Mouse (Mus musculus) spleen, adult 10 weeks (tissue): ENCODE results near the gene Traf7. TPM values are rescaled to one million over a fixed set of nuclear protein-coding genes. Genes with fewer than 3 reads are reported as not detected.

Experiments used
- polyA plus RNA-seq: library from polyadenylated mRNA; stranded (reverse); fragments of 350-450 nt; fragmentation: Illumina TruSeq; extraction: RNeasy Lipid Tissue Mini Kit (QIAGEN cat#74804); gene quantifications from one replicate; pipeline ENCODE4 v1.2.3, GENCODE M21; 2015; ENCODE audit warnings: low replicate concordance; ENCODE audit not compliant: insufficient read depth

The Traf7 gene
- polyA plus RNA-seq = 125 TPM

DNA sequence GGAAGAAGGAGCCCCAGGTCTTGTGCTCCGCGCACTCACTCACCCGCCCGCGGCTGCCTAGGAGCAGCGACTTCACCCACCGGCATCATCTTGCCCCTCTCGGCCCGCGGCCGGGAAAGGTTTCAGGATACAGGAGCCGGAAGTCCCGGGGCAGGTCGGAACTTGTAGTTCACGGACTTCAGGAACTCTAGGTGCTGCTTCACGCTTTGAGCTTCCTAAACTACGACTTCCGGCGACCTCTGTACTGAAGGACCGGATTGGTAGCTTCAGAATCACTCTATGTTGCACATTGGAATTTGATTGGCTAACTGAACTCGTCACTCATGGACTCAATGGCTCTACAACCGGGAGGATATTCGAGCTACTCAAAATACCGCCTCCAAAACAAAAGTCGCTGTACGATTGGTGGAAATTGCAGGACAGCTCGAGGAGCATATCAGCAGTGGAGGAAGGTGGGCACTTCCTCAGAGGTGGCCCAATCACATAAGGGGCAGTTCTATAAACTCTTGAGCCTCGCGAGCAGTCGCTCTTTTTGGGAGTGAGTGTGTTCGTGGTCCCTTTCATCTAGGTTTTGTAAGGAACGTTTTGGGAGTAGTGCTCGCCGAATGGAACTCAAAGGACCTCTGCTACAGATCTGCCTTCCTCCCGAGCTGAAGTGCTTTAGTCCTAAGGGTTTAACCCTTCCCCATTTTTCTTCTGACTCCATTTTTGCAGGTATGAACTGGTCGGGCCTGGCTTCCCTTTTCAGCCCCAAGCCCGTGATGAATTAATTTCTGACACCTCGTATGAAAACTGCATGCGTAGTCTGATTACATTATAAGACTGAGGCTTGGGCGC lies at the start of gene Traf7:
Gene Traf7, minus strand, starts transcription at position 216 of the 837 bp plus-strand sequence.

GRCm38 (mm10) chr17:24549618-24550415 lies 22.1 kb upstream of the Traf7 start, which contains the start of gene Pkd1:
Pkd1 (plus strand) TSS chr17:24549834.

DNA sequence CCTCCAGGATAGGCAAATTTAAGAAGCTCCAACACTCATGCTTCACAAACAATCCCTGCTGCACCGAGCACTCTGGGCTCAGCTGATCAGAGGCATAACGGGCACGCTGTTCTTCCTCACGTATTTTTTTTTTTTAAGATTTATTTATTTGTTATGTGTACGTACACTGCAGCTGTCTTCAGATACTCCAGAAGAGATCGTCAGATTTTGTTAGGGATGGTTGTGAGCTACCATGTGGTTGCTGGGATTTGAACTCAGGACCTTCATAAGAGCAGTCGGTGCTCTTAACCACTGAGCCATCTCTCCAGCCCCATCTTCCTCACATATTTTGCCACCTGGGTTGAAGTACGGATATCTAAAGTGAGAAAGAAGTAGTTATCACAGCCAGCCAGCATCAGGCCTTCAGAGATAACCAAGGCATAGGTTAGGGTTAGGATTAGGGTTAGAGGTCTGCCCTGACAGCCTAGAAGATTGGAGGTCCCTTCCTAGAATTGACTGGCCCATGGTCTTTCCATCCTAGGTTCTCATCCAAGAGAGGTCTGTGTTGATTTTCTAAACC lies 6.5 kb upstream of the Traf7 start, which contains the start of gene Rab26:
Gene Rab26, minus strand, starts transcription at position 51 of the 559 bp plus-strand sequence.

GRCm38 (mm10) chr17:24488186-24488661 lies 39.5 kb downstream of the Traf7 start, which contains the start of gene Caskin1:
Caskin1 (plus strand) TSS chr17:24488601.

DNA sequence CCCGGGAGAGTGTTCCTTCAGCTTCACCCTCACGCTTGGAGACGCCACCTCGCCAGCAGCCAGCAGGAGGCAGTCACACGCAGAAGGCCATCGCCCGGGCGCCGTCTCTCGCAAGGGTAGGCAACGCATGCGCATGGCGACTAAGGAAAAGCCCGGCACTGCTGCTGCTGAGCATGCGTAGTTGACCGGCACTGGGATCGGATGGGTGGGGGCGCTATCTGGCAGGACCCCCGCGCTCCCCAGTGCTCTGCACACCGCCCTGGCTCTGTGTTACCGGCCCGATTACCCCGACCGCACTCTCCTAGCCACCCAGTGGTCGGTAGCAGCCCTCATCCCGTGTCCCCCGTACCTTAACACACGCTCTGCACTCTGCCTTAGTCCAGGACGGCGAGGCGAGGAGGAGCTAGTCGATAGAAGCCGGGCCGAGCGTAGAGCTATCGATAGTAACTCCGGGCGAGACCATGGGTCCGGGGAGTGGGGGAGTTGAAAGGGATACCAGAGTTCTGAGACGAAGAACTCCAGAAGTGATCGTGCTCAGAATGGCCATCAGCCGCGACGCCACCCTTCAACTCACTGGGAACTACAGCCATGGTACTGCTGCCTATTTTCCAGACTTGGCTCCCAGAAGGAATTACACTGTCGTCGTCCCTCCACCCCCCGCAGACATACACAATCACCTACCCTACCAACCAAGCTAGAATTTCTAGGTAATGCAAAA lies 48.9 kb downstream of the Traf7 start, which contains the start of gene Mlst8:
Gene Mlst8, minus strand, starts transcription at position 416 of the 718 bp plus-strand sequence.

GRCm38 (mm10) chr17:24473612-24474275 lies 54.0 kb downstream of the Traf7 start, which contains the start of gene Bricd5:
Bricd5 (plus strand) TSS chr17:24473884.

GRCm38 (mm10) chr17:24469910-24470602 lies 57.7 kb downstream of the Traf7 start, which contains the start of the genes E4f1 and Pgp:
E4f1 (minus strand) TSS chr17:24470313.
Pgp (plus strand) TSS chr17:24470392.

Other genes starting within 250 kb of the Traf7 start
- 0.91 TPM for gene Abca17, start 176.9 kb downstream of the Traf7 start, polyA plus RNA-seq
- 26.4 TPM for gene Abca3, start 176.0 kb downstream of the Traf7 start, polyA plus RNA-seq
- gene Rnps1, start 113.4 kb downstream of the Traf7 start, polyA plus RNA-seq = 110 TPM
- gene Eci1, start 101.3 kb downstream of the Traf7 start, polyA plus RNA-seq = 37.5 TPM
- gene Dnase1l2, start 84.8 kb downstream of the Traf7 start, polyA plus RNA-seq = 8.5 TPM
- gene E4f1, start 57.6 kb downstream of the Traf7 start, polyA plus RNA-seq = 22.7 TPM
- gene Pgp, start 57.5 kb downstream of the Traf7 start, polyA plus RNA-seq = 18.8 TPM
- 0.26 TPM for gene Bricd5, start 54.1 kb downstream of the Traf7 start, polyA plus RNA-seq
- gene Mlst8, start 48.9 kb downstream of the Traf7 start, polyA plus RNA-seq = 19.8 TPM
- gene Caskin1, start 39.3 kb downstream of the Traf7 start, polyA plus RNA-seq = 0.08 TPM
- 1.7 TPM for gene Rab26, start 6.3 kb upstream of the Traf7 start, polyA plus RNA-seq
- 31.5 TPM for gene Pkd1, start 21.9 kb upstream of the Traf7 start, polyA plus RNA-seq
- gene Tsc2, start 104.7 kb upstream of the Traf7 start, polyA plus RNA-seq = 46.2 TPM
- gene Nthl1, start 104.7 kb upstream of the Traf7 start, polyA plus RNA-seq = 3.4 TPM
- 21.0 TPM for gene Slc9a3r2, start 122.4 kb upstream of the Traf7 start, polyA plus RNA-seq
- not detected for gene Npw, start 130.5 kb upstream of the Traf7 start, polyA plus RNA-seq
- 15.5 TPM for gene Zfp598, start 141.7 kb upstream of the Traf7 start, polyA plus RNA-seq
- gene Syngr3, start 162.0 kb upstream of the Traf7 start, polyA plus RNA-seq = not detected
- gene Gfer, start 168.2 kb upstream of the Traf7 start, polyA plus RNA-seq = 16.0 TPM
- 4.3 TPM for gene Noxo1, start 168.3 kb upstream of the Traf7 start, polyA plus RNA-seq
- 8.7 TPM for gene Tbl3, start 179.7 kb upstream of the Traf7 start, polyA plus RNA-seq
- not detected for gene Rnf151, start 190.1 kb upstream of the Traf7 start, polyA plus RNA-seq
- gene Rps2, start 190.2 kb upstream of the Traf7 start, polyA plus RNA-seq = 1,280 TPM
- 148 TPM for gene Ndufb10, start 196.5 kb upstream of the Traf7 start, polyA plus RNA-seq
- gene Rpl3l, start 199.9 kb upstream of the Traf7 start, polyA plus RNA-seq = not detected
- 62.1 TPM for gene Msrb1, start 208.7 kb upstream of the Traf7 start, polyA plus RNA-seq
- not detected for gene Hs3st6, start 225.1 kb upstream of the Traf7 start, polyA plus RNA-seq